Mouse (Mus musculus): ENCODE data around the gene Pepd. TPM values are rescaled to one million over a fixed set of nuclear protein-coding genes. Genes with fewer than 3 reads are reported as not detected.

The Pepd gene
- 75.2 and 75.8 TPM in 2 replicates for polyA plus RNA-seq (2016; fragmentation: Nextera tagmentation; extraction: Ambion mirVana)

DNA sequence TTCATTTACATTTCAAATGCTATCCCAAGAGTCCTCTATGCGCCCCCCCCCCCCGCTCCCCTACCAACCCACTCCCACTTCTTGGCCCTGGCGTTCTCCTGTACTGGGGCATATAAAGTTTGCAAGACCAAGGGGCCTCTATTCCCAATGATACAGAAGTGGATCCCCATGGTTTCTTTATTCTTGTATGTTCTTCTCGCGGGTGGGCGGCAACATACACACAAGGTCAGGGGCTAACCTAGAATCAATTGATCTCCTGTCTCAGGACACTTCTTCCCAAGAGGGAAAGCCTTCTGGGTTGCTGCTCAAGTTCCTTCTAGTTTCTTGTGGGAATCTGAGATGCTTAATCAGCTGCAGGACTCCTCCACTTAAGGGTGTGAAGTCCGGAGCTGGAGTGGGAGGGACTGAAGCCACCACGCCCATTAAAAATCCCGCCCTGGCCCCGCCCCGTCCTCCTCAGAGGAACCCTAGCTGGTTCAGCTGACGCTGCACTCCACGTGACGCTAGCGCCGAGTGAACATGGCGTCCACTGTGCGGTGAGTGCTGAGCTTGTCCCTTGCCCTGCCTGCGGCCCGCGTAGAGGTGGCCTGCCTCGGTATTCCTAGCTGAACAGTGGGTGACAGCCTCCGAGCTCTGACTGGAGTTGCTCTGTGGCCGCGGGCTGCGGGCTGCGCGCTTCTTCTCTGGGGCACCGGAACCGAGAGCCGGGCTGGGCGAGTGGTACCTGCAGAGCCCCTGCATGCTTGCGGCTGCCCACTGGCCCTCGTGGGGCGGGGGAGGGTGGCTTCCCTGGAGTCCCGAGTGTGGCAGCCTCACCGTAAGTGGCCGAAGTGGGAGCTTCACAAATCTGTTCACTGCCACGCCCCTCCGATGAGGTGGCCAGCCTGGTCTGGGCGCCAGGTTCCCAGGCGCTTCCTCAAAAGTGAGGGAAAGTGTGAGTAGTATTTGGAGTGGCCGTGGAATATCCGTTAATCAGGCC, at the start of gene Pepd:
Gene Pepd (plus strand): TSS at position 461 of the 979 bp plus-strand sequence.
- H3K9me3 ChIP-seq (replicated peaks) = no peaks in the 10 kb centered on the region
- WGBS = 6% methylated on average over 44 of the region's 44 CpGs
- H3K27me3 ChIP-seq (ENCODE audit: low read depth, poor library complexity, severe bottlenecking) = peaks cover 7% of the 10 kb centered on the region; the same call in 1 of the 2 replicates
- H3K4me3 ChIP-seq = peak within 1 kb of the TSS; percentile 96
- H3K4me1 ChIP-seq = peaks cover 30% of the 10 kb centered on the region
- peak; percentile 96 for DNase-seq (ENCODE audit: low spot score)
- H3K36me3 ChIP-seq = 0 out of 2 replicates have a peak, but pooled peaks cover 2% of the 10 kb centered on the region
- peak within 1 kb of the TSS; percentile 85 for H3K27ac ChIP-seq

DNA sequence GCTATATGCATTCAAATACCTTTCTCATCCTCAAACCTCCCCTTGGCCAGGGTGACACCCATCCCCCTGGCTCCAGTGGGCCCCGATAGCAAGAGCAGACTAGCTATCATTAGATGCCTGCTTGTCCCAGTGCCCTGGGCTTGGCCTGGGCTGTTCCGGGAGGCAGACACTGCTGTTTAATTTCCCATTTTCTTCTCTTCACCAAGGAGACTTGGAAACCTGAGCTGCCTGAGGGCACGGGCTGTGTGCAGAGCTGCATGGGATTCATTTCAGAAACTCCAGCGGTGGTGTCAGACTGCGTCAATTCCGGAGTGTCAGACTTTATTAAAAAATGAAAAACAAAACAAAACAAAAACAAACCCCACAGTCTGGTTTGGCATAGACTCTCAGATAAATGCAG, 44.9 kb upstream of the Pepd start:
- H3K27me3 ChIP-seq (ENCODE audit: low read depth, poor library complexity, severe bottlenecking) = 0 out of 2 replicates have a peak, but pooled peaks cover 4% of the 10 kb centered on the region
- 64% methylated on average over 6 of the region's 6 CpGs for WGBS
- H3K4me1 ChIP-seq = peaks cover 22% of the 10 kb centered on the region
- no peak overlapping the region for H3K27ac ChIP-seq
- DNase-seq (ENCODE audit: low spot score) = no peak
- H3K9me3 ChIP-seq (replicated peaks) = no peaks in the 10 kb centered on the region
- H3K4me3 ChIP-seq = no peak overlapping the region
- H3K36me3 ChIP-seq = no peaks in the 10 kb centered on the region

DNA sequence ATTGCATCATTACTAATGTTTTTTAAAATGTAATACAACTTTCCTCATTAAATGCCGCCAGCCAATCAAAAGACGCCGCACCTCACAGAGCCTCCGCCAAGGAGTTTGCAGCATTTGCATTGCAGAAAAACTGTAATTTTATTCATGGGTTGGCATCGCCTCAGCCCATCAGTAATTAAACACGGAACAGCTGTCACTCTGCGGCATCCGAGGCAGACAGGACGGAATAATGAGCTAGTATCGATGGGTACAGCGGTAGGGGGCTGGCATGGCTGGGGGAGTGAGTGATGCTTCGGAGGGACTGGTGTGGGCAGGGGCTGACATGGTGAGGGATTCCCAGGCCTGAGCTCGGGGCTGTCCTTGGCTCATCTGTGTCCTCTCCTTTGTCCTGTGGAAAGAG, 42.5 kb upstream of the Pepd start:
- no peak overlapping the region for H3K27ac ChIP-seq
- H3K27me3 ChIP-seq (ENCODE audit: low read depth, poor library complexity, severe bottlenecking) = 0 out of 2 replicates have a peak, but pooled peaks cover 4% of the 10 kb centered on the region
- no peak overlapping the region for H3K4me3 ChIP-seq
- H3K4me1 ChIP-seq = peaks cover 20% of the 10 kb centered on the region
- WGBS = 85% methylated on average over 13 of the region's 13 CpGs
- H3K36me3 ChIP-seq = no peaks in the 10 kb centered on the region
- no peaks in the 10 kb centered on the region for H3K9me3 ChIP-seq (replicated peaks)
- no peak for DNase-seq (ENCODE audit: low spot score)

DNA sequence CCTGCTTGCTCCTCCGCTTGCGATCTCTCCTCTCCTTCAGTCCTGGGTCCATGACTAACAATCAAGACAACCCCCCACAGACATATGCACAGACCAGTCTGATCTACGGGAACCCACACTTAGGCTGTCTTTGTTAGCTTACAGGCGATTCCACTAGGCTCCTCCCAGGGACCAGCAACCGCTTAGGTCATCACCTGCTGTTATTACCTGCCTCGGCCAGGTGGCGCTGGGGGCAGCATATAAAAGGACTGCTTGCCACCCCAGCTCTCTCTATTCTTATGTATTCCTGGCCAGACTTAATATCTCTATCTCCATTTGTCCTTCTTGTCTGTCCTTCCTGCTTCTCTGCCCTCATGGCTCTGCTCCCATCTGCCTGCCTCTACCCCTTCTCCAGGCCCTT, 35.4 kb upstream of the Pepd start:
- H3K36me3 ChIP-seq = no peaks in the 10 kb centered on the region
- no peak for DNase-seq (ENCODE audit: low spot score)
- H3K27me3 ChIP-seq (ENCODE audit: low read depth, poor library complexity, severe bottlenecking) = no peaks in the 10 kb centered on the region
- no peak overlapping the region for H3K4me3 ChIP-seq
- 68% methylated on average over 7 of the region's 7 CpGs for WGBS
- H3K4me1 ChIP-seq = no peaks in the 10 kb centered on the region
- H3K9me3 ChIP-seq (replicated peaks) = no peaks in the 10 kb centered on the region
- no peak overlapping the region for H3K27ac ChIP-seq

DNA sequence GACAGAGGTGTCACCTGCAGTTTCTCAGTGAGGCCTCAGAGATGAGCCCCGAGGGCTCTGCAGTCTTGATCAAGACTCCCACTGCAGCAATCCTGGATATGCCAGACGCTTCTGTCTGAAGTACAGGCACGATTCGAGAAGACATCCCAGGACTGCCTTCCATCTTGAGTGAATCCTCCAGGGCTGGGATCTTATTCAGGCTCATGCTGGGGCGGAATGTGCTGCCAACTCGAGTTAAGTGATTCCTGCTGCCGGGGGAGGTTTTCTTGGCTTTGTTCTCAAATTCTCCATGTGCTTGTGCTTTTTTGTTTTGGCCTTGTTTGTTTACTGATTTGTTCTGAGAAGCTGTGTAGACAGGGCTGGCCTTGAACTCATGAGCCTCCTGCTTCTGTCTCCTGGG, 34.4 kb upstream of the Pepd start:
- H3K4me3 ChIP-seq = no peak overlapping the region
- DNase-seq (ENCODE audit: low spot score) = no peak
- no peaks in the 10 kb centered on the region for H3K36me3 ChIP-seq
- WGBS = 76% methylated on average over 7 of the region's 7 CpGs
- no peaks in the 10 kb centered on the region for H3K9me3 ChIP-seq (replicated peaks)
- H3K27ac ChIP-seq = no peak overlapping the region
- no peaks in the 10 kb centered on the region for H3K27me3 ChIP-seq (ENCODE audit: low read depth, poor library complexity, severe bottlenecking)
- H3K4me1 ChIP-seq = no peaks in the 10 kb centered on the region

DNA sequence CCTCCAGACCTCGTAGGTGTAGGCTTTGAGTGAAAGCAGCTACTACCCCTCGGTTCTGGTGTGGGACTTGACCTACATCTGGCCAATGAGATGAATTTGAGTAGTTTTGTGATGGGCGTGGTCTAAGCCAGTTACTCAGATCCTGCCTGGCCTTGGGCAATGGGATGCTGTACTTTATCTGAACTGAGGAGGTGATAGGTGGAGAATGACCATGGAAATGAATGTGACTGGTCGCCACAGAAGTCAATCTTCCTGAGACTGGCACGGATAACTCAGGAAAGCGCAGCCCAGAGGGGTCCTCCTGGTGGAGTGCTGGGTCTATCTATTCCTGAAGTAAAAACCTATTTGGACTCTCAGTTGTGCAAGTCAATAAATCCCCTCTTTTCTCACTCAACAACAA, 23.7 kb upstream of the Pepd start:
- no peak for DNase-seq (ENCODE audit: low spot score)
- Histone ChIP-seq H3K9me3 (replicated peaks) (no peaks in the 10 kb centered on the region), H3K36me3 (no peaks in the 10 kb centered on the region), H3K4me1 (no peaks in the 10 kb centered on the region), H3K4me3 (no peak overlapping the region), H3K27ac (no peak overlapping the region), H3K27me3 (ENCODE audit: low read depth, poor library complexity, severe bottlenecking) (no peaks in the 10 kb centered on the region)
- WGBS = 74% methylated on average over 6 of the region's 6 CpGs

DNA sequence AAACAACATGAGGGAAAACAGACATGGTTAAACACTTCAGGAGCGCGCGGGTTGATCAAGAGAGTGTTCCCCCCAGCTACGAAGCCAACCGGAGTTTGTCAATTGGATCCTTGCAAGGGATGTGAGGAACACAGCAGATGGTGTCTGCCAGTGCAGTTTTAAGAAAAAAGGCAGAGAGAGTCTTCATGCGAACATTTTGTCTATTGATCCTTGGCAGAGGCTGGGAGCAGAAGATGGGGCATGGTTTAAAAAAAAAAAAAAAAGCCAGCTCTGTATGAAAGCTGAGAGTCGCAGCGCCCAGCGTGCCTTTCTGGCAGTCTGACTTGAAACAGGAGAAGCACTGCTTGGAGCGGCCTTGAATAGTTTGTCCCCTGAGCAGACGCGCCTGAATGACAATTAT, 23.3 kb upstream of the Pepd start:
- Histone ChIP-seq H3K9me3 (replicated peaks) (no peaks in the 10 kb centered on the region), H3K4me3 (no peak overlapping the region), H3K36me3 (no peaks in the 10 kb centered on the region), H3K27me3 (ENCODE audit: low read depth, poor library complexity, severe bottlenecking) (no peaks in the 10 kb centered on the region), H3K4me1 (no peaks in the 10 kb centered on the region), H3K27ac (no peak overlapping the region)
- no peak for DNase-seq (ENCODE audit: low spot score)
- WGBS = 72% methylated on average over 12 of the region's 12 CpGs

DNA sequence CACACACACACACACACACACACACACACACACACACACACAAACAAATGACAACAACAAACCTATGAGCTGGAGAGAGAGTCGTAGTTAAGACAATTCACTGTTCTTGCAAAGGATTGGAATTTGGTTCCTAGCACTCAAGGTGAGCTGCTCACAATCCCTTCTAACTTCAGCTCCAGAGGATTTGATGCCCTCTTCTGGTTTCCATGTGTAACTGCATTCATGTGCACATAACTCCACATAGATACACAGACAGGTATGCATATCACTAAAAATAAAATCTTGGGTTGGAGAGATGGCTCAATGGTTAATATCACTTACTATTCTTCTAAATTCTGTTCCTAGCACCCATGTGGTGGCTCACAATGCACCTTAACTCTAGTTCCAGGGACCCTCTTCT, 19.3 kb upstream of the Pepd start:
- DNase-seq (ENCODE audit: low spot score) = no peak
- Histone ChIP-seq H3K4me3 (no peak overlapping the region), H3K4me1 (peaks cover 19% of the 10 kb centered on the region), H3K36me3 (no peaks in the 10 kb centered on the region), H3K27ac (no peak overlapping the region), H3K9me3 (replicated peaks) (no peaks in the 10 kb centered on the region), H3K27me3 (ENCODE audit: low read depth, poor library complexity, severe bottlenecking) (no peaks in the 10 kb centered on the region)
- 89% methylated on average over 1 of the region's 1 CpGs for WGBS

DNA sequence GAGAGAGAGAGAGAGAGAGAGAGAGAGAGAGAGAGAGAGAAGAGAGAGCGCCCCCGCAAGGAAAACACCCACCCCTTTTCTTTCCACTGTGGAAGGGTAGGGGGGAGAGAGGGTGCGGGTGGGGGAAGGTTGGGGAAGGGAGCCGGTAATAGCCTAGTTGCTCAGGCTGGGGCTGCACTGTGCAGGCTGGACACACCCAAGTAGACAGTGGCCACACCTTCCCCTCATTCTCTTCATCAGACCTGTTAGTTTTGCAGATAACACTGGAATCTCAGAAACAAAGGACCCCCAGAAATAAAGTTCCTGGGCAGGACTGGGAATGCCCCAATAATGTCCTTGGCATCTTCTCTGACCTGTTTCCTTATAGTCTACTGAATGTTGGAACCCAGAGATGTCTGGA, 15.7 kb upstream of the Pepd start:
- Histone ChIP-seq H3K36me3 (no peaks in the 10 kb centered on the region), H3K27ac (peak overlapping the region; percentile 46; the same call in 1 of the 2 replicates), H3K4me3 (0 out of 2 replicates have a peak overlapping the region, but pooled peaks have one; percentile 8), H3K9me3 (replicated peaks) (no peaks in the 10 kb centered on the region), H3K27me3 (ENCODE audit: low read depth, poor library complexity, severe bottlenecking) (no peaks in the 10 kb centered on the region), H3K4me1 (peaks cover 19% of the 10 kb centered on the region)
- 72% methylated on average over 4 of the region's 4 CpGs for WGBS
- no peak for DNase-seq (ENCODE audit: low spot score)

DNA sequence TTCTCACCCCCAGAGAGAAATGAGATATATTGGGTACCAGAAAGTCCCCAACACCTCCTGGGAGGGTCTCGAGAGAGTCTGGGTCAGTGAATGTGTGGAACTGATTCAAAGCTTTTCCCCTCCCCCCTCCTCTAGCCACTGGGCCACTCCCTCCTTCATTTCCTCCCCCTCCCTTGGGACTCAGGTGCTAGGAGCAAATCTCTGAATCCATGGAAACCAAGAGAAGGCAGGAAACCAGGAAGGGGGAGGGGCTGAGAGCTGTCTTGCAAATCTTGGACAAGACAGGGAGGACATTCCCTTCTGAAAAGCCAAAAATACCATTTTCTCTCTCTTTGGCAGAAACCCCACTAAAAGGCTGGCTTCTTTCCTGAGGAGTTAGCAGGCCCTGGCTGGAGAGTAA, 15.1 kb upstream of the Pepd start:
- WGBS = 12% methylated on average over 1 of the region's 1 CpGs
- no peak for DNase-seq (ENCODE audit: low spot score)
- H3K9me3 ChIP-seq (replicated peaks) = no peaks in the 10 kb centered on the region
- no peaks in the 10 kb centered on the region for H3K27me3 ChIP-seq (ENCODE audit: low read depth, poor library complexity, severe bottlenecking)
- H3K4me3 ChIP-seq = 0 out of 2 replicates have a peak overlapping the region, but pooled peaks have one; percentile 8
- H3K27ac ChIP-seq = peak overlapping the region; percentile 16
- no peaks in the 10 kb centered on the region for H3K36me3 ChIP-seq
- peaks cover 19% of the 10 kb centered on the region for H3K4me1 ChIP-seq

DNA sequence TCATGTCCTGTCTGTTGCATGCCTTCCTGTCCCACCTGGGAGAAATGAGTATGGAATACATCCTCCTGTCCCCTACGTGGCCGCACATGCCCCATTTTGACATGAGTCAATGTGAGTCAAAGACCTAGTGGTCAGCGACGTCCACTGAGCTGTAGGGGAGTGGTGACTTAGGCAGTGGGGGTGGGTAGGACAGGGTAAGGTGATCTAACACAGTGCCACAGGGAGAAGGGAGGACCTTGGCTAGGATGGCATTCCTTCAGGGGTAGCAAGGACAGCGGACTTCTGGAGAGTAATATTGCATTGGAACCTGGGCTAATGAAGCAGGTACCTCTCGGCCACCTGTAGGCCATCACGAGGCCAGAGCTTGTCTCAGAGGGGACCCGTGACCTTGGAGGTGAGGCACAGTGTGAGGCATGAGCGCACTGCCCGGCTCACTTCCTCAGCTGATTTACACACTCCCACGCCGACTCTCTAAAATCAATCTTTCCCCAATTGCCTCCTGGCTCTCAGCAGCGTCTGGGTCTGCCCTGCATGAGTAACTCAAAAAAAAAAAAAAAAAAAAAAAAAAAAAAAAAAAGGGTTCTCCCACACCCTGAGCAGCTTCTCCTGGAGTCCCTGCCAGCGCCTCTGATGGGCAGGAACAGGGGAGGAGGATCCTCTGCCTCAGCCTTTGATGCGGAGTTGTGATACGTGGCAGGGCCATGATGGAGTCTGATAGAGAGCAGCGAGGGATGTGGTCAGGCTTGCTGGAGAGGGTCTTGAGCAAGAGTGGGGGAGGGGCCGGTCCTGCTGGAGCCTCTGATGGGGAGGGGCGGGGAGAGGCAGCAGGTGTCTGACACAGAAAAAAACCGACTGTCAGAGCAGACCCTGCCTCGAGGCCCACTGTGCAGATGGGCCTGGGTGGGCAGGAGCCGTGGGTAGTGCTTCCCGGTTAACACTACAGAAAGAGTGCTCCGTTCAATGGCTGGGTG, 1.8 kb upstream of the Pepd start:
- 32% methylated on average over 24 of the region's 24 CpGs for WGBS
- Histone ChIP-seq H3K4me3 (no peak overlapping the region), H3K9me3 (replicated peaks) (no peaks in the 10 kb centered on the region), H3K4me1 (peaks cover 30% of the 10 kb centered on the region), H3K27me3 (ENCODE audit: low read depth, poor library complexity, severe bottlenecking) (peaks cover 7% of the 10 kb centered on the region; the same call in 1 of the 2 replicates), H3K27ac (no peak overlapping the region), H3K36me3 (no peaks in the 10 kb centered on the region)
- DNase-seq (ENCODE audit: low spot score) = peak; percentile 44

DNA sequence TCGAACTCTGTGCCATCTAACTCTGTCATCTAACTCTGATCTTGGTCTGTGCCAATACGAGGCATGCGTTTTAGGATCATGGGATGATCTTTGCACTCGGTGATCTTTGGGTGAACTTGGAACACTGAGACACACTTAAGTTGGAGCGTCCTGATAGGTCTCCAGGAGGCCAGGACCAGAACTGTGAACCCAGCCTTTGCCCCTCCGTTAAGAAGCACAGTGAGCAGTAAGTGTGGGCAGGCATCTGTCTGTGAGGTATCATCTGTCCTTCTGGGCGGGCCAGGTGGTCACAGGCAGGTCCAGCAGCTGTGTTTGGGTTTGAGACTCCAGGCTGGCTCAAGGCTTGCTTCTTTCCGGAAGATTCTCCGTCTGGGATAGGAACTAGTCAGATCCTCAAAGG, 1.8 kb downstream of the Pepd start:
- no peak for DNase-seq (ENCODE audit: low spot score)
- 0 out of 2 replicates have a peak, but pooled peaks cover 2% of the 10 kb centered on the region for H3K36me3 ChIP-seq
- 92% methylated on average over 9 of the region's 9 CpGs for WGBS
- no peak overlapping the region for H3K27ac ChIP-seq
- H3K27me3 ChIP-seq (ENCODE audit: low read depth, poor library complexity, severe bottlenecking) = peaks cover 7% of the 10 kb centered on the region; the same call in 1 of the 2 replicates
- no peaks in the 10 kb centered on the region for H3K9me3 ChIP-seq (replicated peaks)
- peaks cover 36% of the 10 kb centered on the region for H3K4me1 ChIP-seq
- no peak overlapping the region for H3K4me3 ChIP-seq
